Mouse (Mus musculus): ENCODE measurements around the gene Gzmk. TPM values are rescaled to one million over a fixed set of nuclear protein-coding genes. Genes with fewer than 3 reads are reported as not detected.

Gene Gzmk
- polyA plus RNA-seq, 1 experiment from 2014 or later, result not detected

- H3K4me3 ChIP-seq, result no peak overlapping the region
- peaks cover 11% of the 10 kb centered on the region for H3K4me1 ChIP-seq (replicated peaks)
- no peaks in the 10 kb centered on the region for H3K36me3 ChIP-seq
- H3K9me3 ChIP-seq, result no peaks in the 10 kb centered on the region
- WGBS, result 90% methylated on average over 17 of the region's 17 CpGs
- no peak for DNase-seq (ENCODE audit: low spot score)
- H3K27me3 ChIP-seq (ENCODE audit: insufficient read depth, poor library complexity, severe bottlenecking), result 0 out of 2 replicates have a peak, but pooled peaks cover 2% of the 10 kb centered on the region
- H3K27ac ChIP-seq, result no peak overlapping the region
Observed at GRCm38 (mm10) chr13:113227666-113228463, 2.2 kb upstream of the Gzmk start.

- H3K9me3 ChIP-seq, result no peaks in the 10 kb centered on the region
- peaks cover 11% of the 10 kb centered on the region for H3K4me1 ChIP-seq (replicated peaks)
- DNase-seq (ENCODE audit: low spot score), result no peak
- H3K36me3 ChIP-seq, result no peaks in the 10 kb centered on the region
- H3K27ac ChIP-seq, result no peak overlapping the region
- 79% methylated on average over 4 of the region's 4 CpGs for WGBS
- H3K27me3 ChIP-seq (ENCODE audit: insufficient read depth, poor library complexity, severe bottlenecking), result 0 out of 2 replicates have a peak, but pooled peaks cover 4% of the 10 kb centered on the region
- no peak overlapping the region for H3K4me3 ChIP-seq
Observed at GRCm38 (mm10) chr13:113227076-113227475, 1.4 kb upstream of the Gzmk start.

- Histone ChIP-seq H3K36me3 (no peaks in the 10 kb centered on the region), H3K27me3 (ENCODE audit: insufficient read depth, poor library complexity, severe bottlenecking) (0 out of 2 replicates have a peak, but pooled peaks cover 4% of the 10 kb centered on the region), H3K27ac (no peak overlapping the region), H3K4me1 (replicated peaks) (peaks cover 11% of the 10 kb centered on the region), H3K9me3 (no peaks in the 10 kb centered on the region), H3K4me3 (no peak overlapping the region)
- DNase-seq (ENCODE audit: low spot score), result no peak
- WGBS, result 15% methylated on average over 2 of the region's 2 CpGs
Observed at GRCm38 (mm10) chr13:113224105-113224504, 1.6 kb downstream of the Gzmk start.

GRCm38 (mm10) chr13:113221851-113222250 lies 3.9 kb downstream of the Gzmk start:
- 0 out of 2 replicates have a peak, but pooled peaks cover 4% of the 10 kb centered on the region for H3K27me3 ChIP-seq (ENCODE audit: insufficient read depth, poor library complexity, severe bottlenecking)
- WGBS, result 77% methylated on average over 6 of the region's 6 CpGs
- no peaks in the 10 kb centered on the region for H3K9me3 ChIP-seq
- DNase-seq (ENCODE audit: low spot score), result no peak
- no peak overlapping the region for H3K4me3 ChIP-seq
- peaks cover 11% of the 10 kb centered on the region for H3K4me1 ChIP-seq (replicated peaks)
- H3K27ac ChIP-seq, result no peak overlapping the region
- H3K36me3 ChIP-seq, result no peaks in the 10 kb centered on the region

GRCm38 (mm10) chr13:113213865-113214264 lies 11.8 kb downstream of the Gzmk start:
- Histone ChIP-seq H3K4me1 (replicated peaks) (peaks cover 9% of the 10 kb centered on the region; the same call in 1 of the 2 replicates), H3K27me3 (ENCODE audit: insufficient read depth, poor library complexity, severe bottlenecking) (peaks cover 12% of the 10 kb centered on the region), H3K36me3 (no peaks in the 10 kb centered on the region), H3K4me3 (no peak overlapping the region), H3K27ac (no peak overlapping the region), H3K9me3 (no peaks in the 10 kb centered on the region)
- no peak for DNase-seq (ENCODE audit: low spot score)
- 97% methylated on average over 3 of the region's 3 CpGs for WGBS

- H3K4me1 ChIP-seq (replicated peaks), result peaks cover 9% of the 10 kb centered on the region; the same call in 1 of the 2 replicates
- no peak for DNase-seq (ENCODE audit: low spot score)
Observed at GRCm38 (mm10) chr13:113212401-113212800, 13.3 kb downstream of the Gzmk start.

GRCm38 (mm10) chr13:113211345-113211744 lies 14.4 kb downstream of the Gzmk start:
- Histone ChIP-seq H3K27ac (no peak overlapping the region), H3K9me3 (no peaks in the 10 kb centered on the region), H3K4me1 (replicated peaks) (peaks cover 9% of the 10 kb centered on the region; the same call in 1 of the 2 replicates), H3K4me3 (no peak overlapping the region), H3K36me3 (no peaks in the 10 kb centered on the region), H3K27me3 (ENCODE audit: insufficient read depth, poor library complexity, severe bottlenecking) (peaks cover 12% of the 10 kb centered on the region)
- 77% methylated on average over 15 of the region's 15 CpGs for WGBS
- no peak for DNase-seq (ENCODE audit: low spot score)

More at GRCm38 (mm10) chr13:113212401-113212800, 13.3 kb downstream of the Gzmk start:
- no peak overlapping the region for H3K27ac ChIP-seq
- no peak overlapping the region for H3K4me3 ChIP-seq
- WGBS, result 72% methylated on average over 3 of the region's 3 CpGs
- no peaks in the 10 kb centered on the region for H3K36me3 ChIP-seq
- no peaks in the 10 kb centered on the region for H3K9me3 ChIP-seq
- peaks cover 12% of the 10 kb centered on the region for H3K27me3 ChIP-seq (ENCODE audit: insufficient read depth, poor library complexity, severe bottlenecking)

GRCm38 (mm10) chr13:113209624-113210023 lies 16.1 kb downstream of the Gzmk start, which contains the start of gene Esm1:
TSS of gene Esm1 (plus strand) at chr13:113209659.
- Histone ChIP-seq H3K27me3 (ENCODE audit: insufficient read depth, poor library complexity, severe bottlenecking) (peaks cover 12% of the 10 kb centered on the region), H3K4me3 (no peak within 1 kb of the TSS), H3K4me1 (replicated peaks) (peaks cover 9% of the 10 kb centered on the region; the same call in 1 of the 2 replicates), H3K27ac (no peak within 1 kb of the TSS), H3K9me3 (no peaks in the 10 kb centered on the region), H3K36me3 (no peaks in the 10 kb centered on the region)
- whole genome bisulfite sequencing, result 54% methylated on average over 15 of the region's 15 CpGs
- no peak for DNase-seq (ENCODE audit: low spot score)

- Histone ChIP-seq H3K27ac (no peak overlapping the region), H3K4me3 (no peak overlapping the region), H3K4me1 (replicated peaks) (peaks cover 9% of the 10 kb centered on the region; the same call in 1 of the 2 replicates), H3K9me3 (no peaks in the 10 kb centered on the region), H3K27me3 (ENCODE audit: insufficient read depth, poor library complexity, severe bottlenecking) (peaks cover 10% of the 10 kb centered on the region), H3K36me3 (no peaks in the 10 kb centered on the region)
- 92% methylated on average over 5 of the region's 5 CpGs for WGBS
- no peak for DNase-seq (ENCODE audit: low spot score)
Observed at GRCm38 (mm10) chr13:113205346-113205745, 20.4 kb downstream of the Gzmk start.

GRCm38 (mm10) chr13:113203146-113203545 lies 22.6 kb downstream of the Gzmk start:
- Histone ChIP-seq H3K9me3 (no peaks in the 10 kb centered on the region), H3K36me3 (no peaks in the 10 kb centered on the region), H3K27ac (no peak overlapping the region), H3K4me1 (replicated peaks) (peaks cover 6% of the 10 kb centered on the region), H3K27me3 (ENCODE audit: insufficient read depth, poor library complexity, severe bottlenecking) (no peaks in the 10 kb centered on the region), H3K4me3 (no peak overlapping the region)
- WGBS, result 66% methylated on average over 5 of the region's 5 CpGs
- no peak for DNase-seq (ENCODE audit: low spot score)

GRCm38 (mm10) chr13:113202184-113202583 lies 23.5 kb downstream of the Gzmk start:
- WGBS, result 74% methylated on average over 4 of the region's 4 CpGs
- H3K27me3 ChIP-seq (ENCODE audit: insufficient read depth, poor library complexity, severe bottlenecking), result no peaks in the 10 kb centered on the region
- H3K4me3 ChIP-seq, result no peak overlapping the region
- DNase-seq (ENCODE audit: low spot score), result no peak
- peaks cover 7% of the 10 kb centered on the region for H3K4me1 ChIP-seq (replicated peaks)
- no peaks in the 10 kb centered on the region for H3K36me3 ChIP-seq
- H3K27ac ChIP-seq, result no peak overlapping the region
- no peaks in the 10 kb centered on the region for H3K9me3 ChIP-seq

- DNase-seq (ENCODE audit: low spot score), result no peak
- H3K4me3 ChIP-seq, result no peak overlapping the region
- H3K27me3 ChIP-seq (ENCODE audit: insufficient read depth, poor library complexity, severe bottlenecking), result no peaks in the 10 kb centered on the region
Observed at GRCm38 (mm10) chr13:113201631-113202030, 24.1 kb downstream of the Gzmk start.

GRCm38 (mm10) chr13:113200726-113201125 lies 25.0 kb downstream of the Gzmk start:
- Histone ChIP-seq H3K27me3 (ENCODE audit: insufficient read depth, poor library complexity, severe bottlenecking) (no peaks in the 10 kb centered on the region), H3K4me1 (replicated peaks) (peaks cover 11% of the 10 kb centered on the region), H3K9me3 (no peaks in the 10 kb centered on the region), H3K36me3 (no peaks in the 10 kb centered on the region), H3K27ac (no peak overlapping the region), H3K4me3 (no peak overlapping the region)
- 77% methylated on average over 8 of the region's 8 CpGs for WGBS
- DNase-seq (ENCODE audit: low spot score), result no peak

More at GRCm38 (mm10) chr13:113201631-113202030, 24.1 kb downstream of the Gzmk start:
- H3K4me1 ChIP-seq (replicated peaks), result peaks cover 9% of the 10 kb centered on the region
- no peak overlapping the region for H3K27ac ChIP-seq
- H3K36me3 ChIP-seq, result no peaks in the 10 kb centered on the region
- WGBS, result 89% methylated on average over 2 of the region's 2 CpGs
- H3K9me3 ChIP-seq, result no peaks in the 10 kb centered on the region
